In the genomic region with DNA sequence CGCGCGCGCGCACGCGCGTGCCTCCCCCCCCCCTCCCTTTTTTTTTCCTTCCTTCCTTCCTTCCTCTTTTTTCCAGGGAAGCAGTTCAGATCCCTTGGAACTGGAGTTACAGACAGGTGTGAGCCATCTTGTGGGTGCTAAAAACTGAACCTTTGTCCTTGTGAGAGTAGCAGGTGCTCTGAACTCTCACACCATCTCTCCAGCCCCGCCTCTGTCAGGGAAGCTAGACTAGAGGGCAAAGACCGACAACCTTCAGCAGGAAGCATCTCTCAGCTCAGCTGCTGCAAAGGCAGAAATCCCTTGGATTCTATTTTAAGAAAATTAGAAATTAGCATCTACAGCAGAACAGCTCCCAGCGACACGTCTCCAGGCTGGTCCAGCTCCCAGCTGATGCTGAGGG, we compare ENCODE assay signal across 10 mouse cellular contexts. TPM values are rescaled to one million over a fixed set of nuclear protein-coding genes. Genes with fewer than 3 reads are reported as not detected.
A peak's percentile ranks its signal among the peaks of the same experiment; 100 is the strongest.
DNase-seq lines count a peak whose midpoint lies in the region; ATAC-seq and TF ChIP-seq lines count a peak whose summit lies in the region.
"Had no signal": no experiment of that assay in that cellular context is flagged by ENCODE, and none has a peak within 500 bp of the region (broad histone marks: within the 10 kb centered on the region; RNA-seq: fewer than 3 reads in every experiment).

No protein-coding gene starts in this region.

- H3K9ac ChIP-seq in hindbrain, postnatal 0 days (replicated peaks; ENCODE audit: low read length), result no peak overlapping the region
- no peak overlapping the region for H3K9ac ChIP-seq in hindbrain, embryonic 14.5 days
- no peak overlapping the region for H3K9ac ChIP-seq in neural tube, embryonic 13.5 days
- H3K9ac ChIP-seq in forebrain, embryonic 14.5 days (ENCODE audit: low read length), result no peak overlapping the region
- H3K9ac ChIP-seq: embryonic facial prominence, embryonic 13.5 days had no signal

- no peak for DNase-seq in hindbrain, postnatal 0 days (ENCODE audit: low spot score)
- DNase-seq in hindbrain, embryonic 14.5 days (ENCODE audit: low spot score), result no peak
- DNase-seq in ZHBTc4 (ENCODE audit: low read depth, low spot score), result peak; percentile 29
- peak; percentile 63 for DNase-seq in kidney, adult 9 months
- no peak for DNase-seq in forebrain, embryonic 14.5 days (ENCODE audit: low spot score)
- no peak for DNase-seq in right cerebral cortex, postnatal 14 days
- DNase-seq: cerebellum, adult 11-12 months; lung, postnatal 14 days had no signal

- H3K4me3 ChIP-seq in hindbrain, postnatal 0 days (ENCODE audit: low read length), result no peak overlapping the region
- H3K4me3 ChIP-seq in hindbrain, embryonic 14.5 days (replicated peaks; ENCODE audit: low read length), result no peak overlapping the region
- no peak overlapping the region for H3K4me3 ChIP-seq in neural tube, embryonic 13.5 days
- no peak overlapping the region for H3K4me3 ChIP-seq in forebrain, embryonic 14.5 days (ENCODE audit: low read depth, low read length)
- H3K4me3 ChIP-seq: embryonic facial prominence, embryonic 13.5 days had no signal

- H3K27ac ChIP-seq in hindbrain, postnatal 0 days, result no peak overlapping the region; the same call in 1 of the 2 replicates
- no peak overlapping the region for H3K27ac ChIP-seq in hindbrain, embryonic 14.5 days
- no peak overlapping the region for H3K27ac ChIP-seq in neural tube, embryonic 13.5 days (replicated peaks)
- H3K27ac ChIP-seq in forebrain, embryonic 14.5 days (ENCODE audit: low read depth, low read length), result no peak overlapping the region
- H3K27ac ChIP-seq: embryonic facial prominence, embryonic 13.5 days had no signal

- peaks cover 5% of the 10 kb centered on the region; the same call in 1 of the 2 replicates for H3K4me1 ChIP-seq in hindbrain, postnatal 0 days (ENCODE audit: insufficient read depth, low read length)
- H3K4me1 ChIP-seq in hindbrain, embryonic 14.5 days (replicated peaks; ENCODE audit: control insufficient read depth, insufficient read depth, low read length), result peaks cover 12% of the 10 kb centered on the region; the same call in 1 of the 2 replicates
- H3K4me1 ChIP-seq in neural tube, embryonic 13.5 days (replicated peaks), result peaks cover 53% of the 10 kb centered on the region
- peaks cover 15% of the 10 kb centered on the region for H3K4me1 ChIP-seq in forebrain, embryonic 14.5 days (ENCODE audit: control insufficient read depth, insufficient read depth, low read length)

- TF ChIP-seq CTCF in hindbrain, postnatal 0 days (IDR thresholded peaks at IDR 0.05; ENCODE audit: low read depth), result no peak

- ATAC-seq in hindbrain, postnatal 0 days, result no peak
- no peak for ATAC-seq in hindbrain, embryonic 14.5 days (ENCODE audit: low FRiP score)
- ATAC-seq in neural tube, embryonic 13.5 days (ENCODE audit: low read depth), result no peak
- no peak for ATAC-seq in forebrain, embryonic 14.5 days

- no peaks in the 10 kb centered on the region for H3K36me3 ChIP-seq in hindbrain, postnatal 0 days (ENCODE audit: insufficient read depth, low read length)
- 0 out of 2 replicates have a peak, but pooled peaks cover 12% of the 10 kb centered on the region for H3K36me3 ChIP-seq in hindbrain, embryonic 14.5 days (replicated peaks; ENCODE audit: control insufficient read depth, insufficient read depth)
- peaks cover 5% of the 10 kb centered on the region; the same call in 1 of the 2 replicates for H3K36me3 ChIP-seq in neural tube, embryonic 13.5 days
- H3K36me3 ChIP-seq in forebrain, embryonic 14.5 days (ENCODE audit: control insufficient read depth, insufficient read depth, low read length), result peaks cover 6% of the 10 kb centered on the region; the same call in 1 of the 2 replicates

- H3K9me3 ChIP-seq in hindbrain, postnatal 0 days (ENCODE audit: low read length), result no peaks in the 10 kb centered on the region
- H3K9me3 ChIP-seq in hindbrain, embryonic 14.5 days (ENCODE audit: control insufficient read depth, low read length), result no peaks in the 10 kb centered on the region
- no peaks in the 10 kb centered on the region for H3K9me3 ChIP-seq in neural tube, embryonic 13.5 days
- no peaks in the 10 kb centered on the region for H3K9me3 ChIP-seq in forebrain, embryonic 14.5 days (replicated peaks; ENCODE audit: control insufficient read depth, low read length)
- H3K9me3 ChIP-seq: embryonic facial prominence, embryonic 13.5 days had no signal

- WGBS in hindbrain, postnatal 0 days, result 79% methylated on average over 12 of the region's 12 CpGs
- 83% methylated on average over 12 of the region's 12 CpGs for WGBS in hindbrain, embryonic 14.5 days
- WGBS in neural tube, embryonic 13.5 days, result 85% methylated on average over 12 of the region's 12 CpGs
- WGBS in forebrain, embryonic 14.5 days, result 93% methylated on average over 12 of the region's 12 CpGs

- 0 out of 2 replicates have a peak overlapping the region, but pooled peaks have one; percentile 1 for H3K4me2 ChIP-seq in hindbrain, postnatal 0 days (ENCODE audit: low read depth, low read length)
- H3K4me2 ChIP-seq in hindbrain, embryonic 14.5 days (replicated peaks), result no peak overlapping the region
- 0 out of 2 replicates have a peak overlapping the region, but pooled peaks have one; percentile 12 for H3K4me2 ChIP-seq in neural tube, embryonic 13.5 days
- no peak overlapping the region for H3K4me2 ChIP-seq in forebrain, embryonic 14.5 days (ENCODE audit: low read length)
- H3K4me2 ChIP-seq: embryonic facial prominence, embryonic 13.5 days had no signal

- no peaks in the 10 kb centered on the region for H3K27me3 ChIP-seq in hindbrain, postnatal 0 days (ENCODE audit: insufficient read depth, low read length)
- H3K27me3 ChIP-seq in hindbrain, embryonic 14.5 days (ENCODE audit: control insufficient read depth, insufficient read depth, low read length), result no peaks in the 10 kb centered on the region
- H3K27me3 ChIP-seq in neural tube, embryonic 13.5 days, result no peaks in the 10 kb centered on the region
- H3K27me3 ChIP-seq in forebrain, embryonic 14.5 days (replicated peaks; ENCODE audit: control insufficient read depth, insufficient read depth, low read length), result no peaks in the 10 kb centered on the region
- H3K27me3 ChIP-seq: embryonic facial prominence, embryonic 13.5 days had no signal

RNA-seq across cellular contexts. Expression of a gene that starts 4.0 kb away (rescaled TPM):
- 51.9 and 66.0 TPM in 2 replicates for total RNA-seq in hindbrain, postnatal 0 days (2014; rRNA removed)
- 222 and 227 TPM in 2 replicates for polyA plus RNA-seq in hindbrain, postnatal 0 days (2015; fragmentation: Nextera tagmentation; extraction: Ambion mirVana)
- polyA plus RNA-seq in hindbrain, embryonic 14.5 days (2014; fragmentation: Nextera tagmentation; extraction: Ambion mirVana), result 206 and 209 TPM in 2 replicates
- polyA plus RNA-seq in neural tube, embryonic 13.5 days (2015; fragmentation: Nextera tagmentation; extraction: Ambion mirVana), result 203 and 229 TPM in 2 replicates
- 193 and 196 TPM in 2 replicates for polyA plus RNA-seq in forebrain, embryonic 14.5 days (2014; fragmentation: Nextera tagmentation; extraction: Ambion mirVana)

RNA-seq across cellular contexts. Expression of a gene that starts 43.4 kb away (rescaled TPM):
- total RNA-seq in hindbrain, postnatal 0 days (2014; rRNA removed), result 18.0 and 19.0 TPM in 2 replicates
- 95.3 and 96.2 TPM in 2 replicates for polyA plus RNA-seq in hindbrain, postnatal 0 days (2015; fragmentation: Nextera tagmentation; extraction: Ambion mirVana)
- 64.4 and 78.5 TPM in 2 replicates for polyA plus RNA-seq in hindbrain, embryonic 14.5 days (2014; fragmentation: Nextera tagmentation; extraction: Ambion mirVana)
- polyA plus RNA-seq in neural tube, embryonic 13.5 days (2015; fragmentation: Nextera tagmentation; extraction: Ambion mirVana), result 83.4 and 87.1 TPM in 2 replicates
- polyA plus RNA-seq in forebrain, embryonic 14.5 days (2014; fragmentation: Nextera tagmentation; extraction: Ambion mirVana), result 84.0 and 87.0 TPM in 2 replicates

Comparison
In these comparisons a context has a peak if more than half of its experiments do, and no peak if none do; other contexts are left out.
1. H3K4me2 ChIP-seq: peak in hindbrain, postnatal 0 days (single experiment) and neural tube, embryonic 13.5 days (single experiment); none in hindbrain, embryonic 14.5 days (single experiment) and forebrain, embryonic 14.5 days (single experiment).
2. DNase-seq: peak in ZHBTc4 (single experiment) and kidney, adult 9 months (single experiment); none in hindbrain, postnatal 0 days (single experiment), hindbrain, embryonic 14.5 days (single experiment), forebrain, embryonic 14.5 days (single experiment) and right cerebral cortex, postnatal 14 days (single experiment).